Mouse (Mus musculus) skeletal muscle tissue, adult 2 months (tissue): ENCODE results near the gene Prkci.

Source experiments
- DNase-seq: peaks from one replicate; pipeline ENCODE4 v3.0.0-alpha.2; 2012; ENCODE audit warnings: low read depth, low spot score

Gene Prkci

DNA sequence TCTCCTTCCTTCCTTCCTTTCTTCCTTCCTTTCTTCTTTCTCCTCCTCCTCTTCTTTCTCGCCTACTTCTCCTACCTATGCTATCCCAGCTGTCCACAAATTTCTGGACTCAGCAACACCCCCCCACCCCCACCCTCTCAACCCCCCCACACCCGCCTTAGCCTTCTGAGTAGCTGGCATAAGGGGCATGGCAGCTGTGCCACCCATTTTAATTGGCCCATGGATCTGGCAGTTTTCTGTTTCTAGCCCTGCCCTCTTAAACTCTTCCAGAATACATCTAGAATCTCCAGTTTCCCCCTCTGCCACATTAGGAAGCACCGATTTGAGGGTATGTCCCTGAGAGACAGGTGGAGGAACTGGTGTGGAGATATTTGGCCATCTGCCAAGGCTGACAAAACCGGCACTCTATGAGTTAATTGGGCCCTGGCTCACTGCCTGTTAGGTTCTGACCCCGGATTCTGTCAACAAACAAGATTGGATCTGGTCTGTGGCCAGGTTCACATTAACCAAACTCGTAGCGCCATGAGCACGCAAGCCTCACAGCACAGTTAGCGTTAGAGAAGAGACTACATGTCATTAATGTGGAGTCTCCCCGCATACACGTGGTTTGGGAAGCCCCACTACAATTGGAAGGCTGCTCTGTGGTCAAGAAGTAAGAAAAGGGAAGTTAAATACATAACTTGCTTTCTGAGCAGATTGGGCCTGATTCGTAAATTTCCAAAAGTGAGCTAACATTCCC is 88.1 kb downstream of the Prkci start:
- peak; percentile 34 for DNase-seq

DNA sequence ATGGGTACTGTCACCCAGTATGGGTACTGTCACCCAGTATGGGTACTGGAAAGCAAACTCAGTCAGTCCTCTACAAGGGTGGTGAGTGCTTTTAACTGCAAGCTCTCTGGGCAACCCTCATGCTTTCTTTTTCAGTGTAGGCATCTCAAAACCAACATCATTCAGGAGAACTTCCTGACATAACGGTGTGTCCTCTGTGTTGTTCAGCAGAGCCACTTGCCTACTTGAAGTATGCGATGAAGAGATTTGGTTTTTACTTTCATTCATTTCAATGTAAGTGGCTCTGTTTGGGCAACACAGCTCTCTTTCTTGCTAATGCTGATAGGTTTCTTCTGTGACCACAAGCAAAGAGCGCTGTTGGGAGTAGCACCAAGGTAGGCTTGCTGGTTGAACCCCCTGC is 89.5 kb downstream of the Prkci start:
- DNase-seq = no peak

DNA sequence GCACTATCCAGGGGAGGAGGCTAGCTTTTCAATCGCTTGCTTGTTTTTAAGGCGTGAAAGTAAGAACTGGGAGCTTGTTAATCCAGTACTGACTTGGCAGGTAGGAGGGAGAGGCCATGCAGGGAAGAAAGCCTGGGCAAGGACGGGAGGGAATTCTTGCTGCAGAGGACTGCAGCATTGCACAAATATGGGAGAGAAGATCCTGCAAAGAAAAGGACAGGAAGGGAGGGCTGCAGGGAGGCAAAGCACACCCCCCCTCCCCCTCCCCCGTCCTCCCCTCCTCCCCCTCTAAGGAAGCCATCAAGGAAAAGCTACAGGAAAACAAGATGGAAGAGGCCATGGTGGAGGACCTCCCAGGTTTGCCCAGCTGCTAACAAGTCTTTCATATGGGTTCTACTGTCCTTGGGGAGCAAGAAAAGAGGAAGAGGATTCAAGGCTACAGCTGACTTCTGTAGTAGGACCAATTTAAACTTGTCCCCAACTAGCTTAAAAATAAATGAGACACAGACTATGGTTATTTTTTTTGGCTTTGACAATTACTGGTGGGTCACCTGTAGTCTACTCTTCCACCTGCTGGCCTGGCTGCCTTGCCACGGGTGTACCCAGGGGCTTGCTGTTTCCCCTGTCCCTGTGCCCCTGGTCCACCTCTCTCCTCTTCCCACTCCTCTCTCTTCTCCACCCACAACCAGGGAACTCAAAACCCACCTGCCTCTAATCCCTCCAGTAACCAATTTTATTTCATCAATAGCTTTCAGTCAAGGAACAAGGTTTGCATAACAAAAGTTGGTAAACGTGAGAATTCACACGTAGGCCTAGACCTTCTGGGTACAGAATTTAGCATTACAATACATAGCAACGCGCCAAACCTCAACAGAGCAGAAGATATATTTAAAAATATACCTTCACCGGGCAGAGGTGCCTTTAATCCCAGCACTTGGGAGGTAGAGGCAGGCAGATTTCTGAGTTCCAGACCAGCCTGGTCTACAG is 93.5 kb downstream of the Prkci start:
- no peak for DNase-seq

DNA sequence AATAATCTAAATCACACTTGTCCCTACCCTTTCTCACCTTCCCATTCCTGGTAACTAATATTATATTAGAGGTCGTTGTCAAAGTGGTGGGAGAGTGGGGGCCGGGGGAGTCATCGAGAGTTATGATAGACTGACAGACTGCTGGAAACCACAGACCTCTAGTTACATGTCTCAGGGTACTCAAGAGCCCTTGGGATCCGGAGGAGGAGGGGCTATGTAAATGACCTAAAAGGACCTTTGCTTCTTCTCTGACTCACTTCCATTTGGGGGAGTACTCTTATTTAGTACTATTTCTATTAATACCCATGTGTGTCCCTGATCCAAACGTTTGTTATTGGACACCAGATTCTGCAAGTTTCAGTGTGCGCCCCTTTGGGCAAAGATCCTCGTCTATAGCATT is 94.4 kb downstream of the Prkci start:
- no peak for DNase-seq

DNA sequence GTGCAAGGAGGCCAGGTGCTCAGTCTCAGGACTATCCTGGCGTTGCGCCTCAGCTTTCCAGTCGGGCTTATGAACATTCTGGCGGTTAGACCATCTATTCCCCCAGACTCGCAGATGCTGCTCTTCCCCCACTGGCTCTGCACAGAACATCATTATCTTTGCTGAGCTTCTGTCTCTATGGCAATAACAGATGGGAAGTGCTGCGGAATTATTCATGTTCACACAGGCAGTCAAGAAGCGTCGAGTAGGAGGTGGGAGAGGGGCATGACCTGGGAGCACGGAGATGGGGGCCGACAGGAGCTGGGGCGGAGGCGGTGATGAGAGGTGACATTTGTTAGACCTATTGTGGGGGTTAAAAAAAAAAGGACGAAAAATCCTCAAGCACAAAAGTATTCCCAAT is 97.6 kb downstream of the Prkci start:
- peak; percentile 17 for DNase-seq

DNA sequence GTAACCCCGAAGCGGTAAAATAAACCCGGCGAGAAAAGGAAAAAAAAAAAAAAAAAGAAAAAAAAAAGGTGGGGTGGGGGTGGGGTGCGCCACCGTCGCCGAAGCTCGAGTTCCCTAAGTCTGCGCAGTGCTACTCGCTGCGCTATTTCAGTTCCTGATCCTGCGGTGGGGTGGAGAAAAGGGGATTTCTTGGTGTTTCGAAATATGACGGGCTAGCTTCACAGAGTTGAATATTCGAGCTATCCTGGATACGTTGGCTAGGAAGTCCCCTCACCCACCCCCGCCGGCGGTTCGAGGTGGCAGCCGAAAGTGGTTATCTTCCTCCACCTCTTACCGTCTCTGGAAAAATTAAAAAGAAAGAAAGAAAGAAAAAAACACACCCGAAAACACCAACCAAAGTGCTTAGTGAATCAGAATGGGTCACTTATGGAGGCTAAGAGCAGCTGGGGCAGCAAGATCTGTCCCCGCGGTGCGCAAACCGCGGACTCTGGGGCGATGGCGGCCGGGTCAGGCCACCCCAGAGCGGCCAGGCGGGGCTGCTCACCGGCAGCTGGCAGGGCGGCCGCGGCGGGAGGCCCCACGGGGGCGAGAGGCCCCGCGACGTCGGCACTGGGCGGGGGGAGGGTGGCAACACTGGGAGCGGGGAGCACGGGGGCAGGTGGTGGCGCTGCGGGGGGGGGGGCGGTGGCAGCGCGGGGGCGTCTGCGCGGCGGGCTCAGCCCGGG is 98.2 kb downstream of the Prkci start:
- DNase-seq = peak; percentile 76

DNA sequence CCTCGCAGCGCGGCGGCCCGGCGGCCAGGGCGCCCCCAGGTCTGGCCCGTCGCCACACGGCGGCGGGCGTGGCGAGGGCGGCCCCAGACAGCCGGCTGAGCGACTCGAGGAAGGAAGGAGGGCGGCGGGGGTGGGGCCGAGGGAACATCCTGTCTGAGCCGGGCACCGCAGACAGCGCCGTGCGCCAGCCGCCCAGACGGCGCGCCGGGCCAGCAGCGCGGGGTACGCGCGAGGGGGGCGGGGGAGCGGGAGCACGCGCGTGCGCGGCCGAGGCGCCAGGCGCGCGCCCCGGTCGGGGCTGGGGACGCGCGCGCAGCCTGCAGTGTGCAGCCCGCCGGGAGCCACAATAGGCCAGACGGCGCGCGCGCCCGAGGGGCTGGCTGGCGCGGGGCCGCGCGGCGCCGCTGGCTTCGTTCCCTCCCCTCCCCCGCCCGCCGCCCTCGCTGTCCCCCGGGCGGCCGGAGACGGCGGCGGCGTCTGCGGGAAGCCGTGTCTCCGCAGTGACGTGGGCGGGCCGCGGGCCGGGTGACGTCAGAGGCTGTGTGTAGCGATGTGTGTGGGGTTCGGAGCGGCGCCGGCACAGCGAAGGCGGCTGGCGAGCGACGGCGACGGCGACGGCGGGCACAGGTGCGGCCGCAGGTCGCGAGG is 99.1 kb downstream of the Prkci start, which contains the start of gene Skil:
Gene Skil, plus strand, starts transcription at position 528 of the 648 bp plus-strand sequence.
- peak; percentile 96 for DNase-seq

DNA sequence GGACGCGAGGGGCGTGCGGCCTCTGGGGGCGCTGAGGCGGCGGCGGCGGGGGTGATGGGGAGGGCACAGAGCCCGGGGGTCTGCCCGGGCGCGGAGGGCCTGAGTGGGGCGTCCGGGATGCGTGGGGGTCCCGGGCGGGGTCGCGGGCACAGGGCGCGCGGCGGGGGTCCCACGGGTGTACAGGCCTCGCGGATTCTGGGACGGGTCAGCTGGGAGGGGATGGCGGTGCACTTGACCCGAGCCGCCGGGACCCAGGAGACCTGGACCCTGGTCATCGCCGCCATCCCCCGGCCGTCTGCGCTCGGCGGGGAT is 99.6 kb downstream of the Prkci start:
- DNase-seq = peak; percentile 12

DNA sequence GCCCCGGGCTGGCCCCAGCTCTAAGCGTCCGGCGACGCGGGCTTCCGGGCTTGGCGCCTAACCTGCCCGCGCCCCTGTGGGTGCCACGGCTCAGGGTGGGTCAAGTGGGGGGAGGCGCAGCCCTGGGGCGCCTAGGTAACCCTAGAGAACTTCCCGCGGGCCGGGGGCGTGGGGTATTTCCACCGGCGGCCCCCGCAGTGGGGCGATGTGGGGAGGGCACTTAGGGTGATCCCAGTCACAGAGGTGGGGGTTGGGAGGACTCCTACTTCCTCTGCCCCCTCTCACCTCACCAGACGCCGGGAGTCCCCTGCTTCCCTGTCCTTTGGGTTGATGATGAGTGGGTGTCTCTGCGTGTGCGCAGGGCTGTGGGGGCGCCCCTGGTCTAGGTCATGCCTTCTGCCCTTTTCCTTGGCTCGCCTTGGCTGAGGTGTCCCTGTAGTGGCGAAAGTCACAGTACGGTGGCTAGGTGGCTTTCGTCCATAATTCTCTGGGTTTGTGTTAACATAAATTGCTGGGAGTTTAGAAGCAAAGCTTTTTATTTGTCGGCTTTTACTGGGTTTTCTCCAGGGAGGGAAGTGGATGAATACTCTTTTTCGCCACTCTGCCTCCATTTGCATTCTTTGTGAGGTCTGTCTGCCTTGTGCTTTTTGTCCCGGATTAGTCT is 100.1 kb downstream of the Prkci start:
- peak; percentile 24 for DNase-seq

DNA sequence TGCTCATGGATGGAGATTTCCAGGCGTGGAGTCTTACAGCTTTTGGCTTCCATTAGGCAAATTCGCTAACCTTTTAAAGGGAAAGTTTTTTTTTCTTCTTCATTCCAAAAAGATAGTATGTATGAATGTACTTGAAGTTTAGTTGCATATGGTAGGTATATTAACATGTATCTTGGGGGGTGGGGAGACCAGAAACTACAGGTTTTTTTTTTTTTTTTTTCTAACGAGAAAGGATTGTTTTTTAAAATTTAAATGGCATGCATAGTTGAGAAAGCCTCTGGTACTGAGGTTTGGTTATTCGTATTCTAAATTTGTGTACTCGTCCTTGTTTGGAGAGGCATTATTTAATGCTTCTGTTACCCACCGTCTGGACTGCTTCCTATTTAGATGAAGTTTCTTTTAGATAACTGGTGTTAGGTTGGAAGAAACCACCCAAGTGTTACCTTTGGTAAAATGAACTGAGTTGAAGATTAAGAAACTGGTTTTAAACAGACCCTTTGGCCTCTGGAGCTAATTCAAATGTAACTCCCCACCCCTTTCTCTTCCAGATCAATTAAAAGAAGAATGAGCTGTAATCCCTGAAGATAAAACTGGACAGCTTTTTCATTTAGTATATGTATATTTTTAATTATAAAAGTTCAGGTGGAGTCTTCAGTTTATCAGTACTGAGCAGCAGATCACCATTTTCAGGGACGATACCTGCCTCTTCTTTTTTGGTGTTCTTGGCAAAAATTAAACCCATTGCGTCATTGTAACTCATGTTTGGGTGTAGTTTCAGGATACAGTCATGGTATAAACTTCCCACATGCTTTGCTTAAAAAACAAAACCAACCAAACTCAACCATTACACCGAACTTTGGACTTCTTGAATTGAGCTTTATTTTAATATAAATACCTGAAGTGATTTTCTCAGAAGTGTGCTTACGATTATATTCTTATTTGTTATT is 100.9 kb downstream of the Prkci start:
- DNase-seq = no peak

DNA sequence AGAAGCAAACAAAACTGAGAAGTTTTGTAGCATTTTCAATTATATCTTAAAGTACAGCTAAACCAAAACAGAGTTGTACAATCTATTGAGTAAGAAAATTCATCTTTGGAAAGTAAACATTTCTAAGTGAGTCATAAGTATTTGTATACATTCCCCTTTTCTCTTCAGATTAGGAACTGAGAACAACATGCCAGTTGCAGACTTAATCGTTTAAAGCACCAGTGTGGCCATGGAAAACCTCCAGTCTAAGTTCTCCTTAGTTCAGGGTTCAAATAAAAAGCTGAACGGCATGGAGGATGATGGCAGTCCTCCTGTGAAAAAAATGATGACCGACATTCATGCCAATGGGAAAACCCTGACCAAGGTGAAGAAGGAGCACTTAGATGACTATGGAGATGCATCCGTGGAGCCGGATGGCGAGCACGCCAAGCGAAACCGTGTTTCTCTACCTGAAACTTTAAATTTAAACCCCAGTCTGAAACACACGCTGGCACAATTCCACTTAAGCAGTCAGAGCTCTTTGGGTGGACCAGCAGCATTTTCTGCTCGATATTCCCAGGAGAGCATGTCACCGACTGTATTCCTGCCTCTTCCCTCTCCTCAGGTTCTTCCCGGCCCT is 101.7 kb downstream of the Prkci start:
- no peak for DNase-seq

DNA sequence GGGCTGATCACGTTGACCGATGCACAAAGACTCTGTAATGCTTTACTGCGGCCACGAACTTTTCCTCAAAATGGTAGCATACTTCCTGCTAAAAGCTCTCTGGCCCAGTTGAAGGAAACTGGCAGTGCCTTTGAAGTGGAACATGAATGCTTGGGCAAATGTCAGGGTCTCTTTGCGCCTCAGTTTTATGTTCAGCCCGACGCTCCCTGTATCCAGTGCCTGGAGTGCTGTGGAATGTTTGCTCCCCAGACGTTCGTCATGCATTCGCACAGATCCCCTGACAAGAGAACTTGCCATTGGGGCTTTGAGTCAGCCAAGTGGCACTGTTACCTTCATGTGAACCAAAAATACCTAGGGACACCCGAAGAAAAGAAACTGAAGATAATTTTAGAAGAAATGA is 102.4 kb downstream of the Prkci start:
- DNase-seq = no peak

DNA sequence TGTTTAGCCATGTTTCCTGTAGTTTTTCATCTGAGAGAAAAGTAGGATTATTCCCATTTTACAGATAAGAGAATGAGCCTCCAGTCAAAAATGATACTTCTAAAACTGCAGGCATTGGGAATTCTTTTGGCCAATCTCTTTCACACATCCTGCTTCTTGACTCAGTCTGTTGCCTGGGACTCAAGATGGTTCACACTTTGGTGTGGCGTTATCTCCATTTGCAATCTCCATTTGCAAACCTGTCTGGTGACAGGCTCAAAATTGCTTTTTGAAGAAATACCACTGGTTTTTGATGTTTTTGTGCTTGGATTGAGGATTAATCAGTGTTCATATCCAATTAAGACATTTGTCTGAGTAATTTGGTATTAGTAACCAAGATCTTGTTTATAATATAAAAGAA is 103.0 kb downstream of the Prkci start:
- DNase-seq = no peak

DNA sequence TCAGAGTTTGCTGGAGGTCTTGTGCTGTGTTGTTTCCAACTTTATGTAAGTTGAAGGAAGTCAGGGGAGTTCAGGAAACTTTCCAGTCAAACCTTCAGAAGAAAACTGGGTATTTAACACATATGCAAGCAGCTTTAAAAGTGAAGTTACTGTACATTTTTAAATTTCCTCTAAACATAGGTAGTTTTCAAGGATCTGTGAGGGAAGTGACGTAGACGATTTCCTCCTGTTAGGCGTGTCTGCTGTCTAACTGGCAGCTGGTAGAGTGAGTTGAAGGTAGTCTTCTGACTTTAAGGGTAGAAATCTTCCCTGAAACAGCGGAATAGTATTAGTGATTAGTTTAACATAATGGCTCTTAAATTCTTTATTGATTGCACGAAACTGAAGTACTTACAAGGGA is 104.5 kb downstream of the Prkci start:
- no peak for DNase-seq

DNA sequence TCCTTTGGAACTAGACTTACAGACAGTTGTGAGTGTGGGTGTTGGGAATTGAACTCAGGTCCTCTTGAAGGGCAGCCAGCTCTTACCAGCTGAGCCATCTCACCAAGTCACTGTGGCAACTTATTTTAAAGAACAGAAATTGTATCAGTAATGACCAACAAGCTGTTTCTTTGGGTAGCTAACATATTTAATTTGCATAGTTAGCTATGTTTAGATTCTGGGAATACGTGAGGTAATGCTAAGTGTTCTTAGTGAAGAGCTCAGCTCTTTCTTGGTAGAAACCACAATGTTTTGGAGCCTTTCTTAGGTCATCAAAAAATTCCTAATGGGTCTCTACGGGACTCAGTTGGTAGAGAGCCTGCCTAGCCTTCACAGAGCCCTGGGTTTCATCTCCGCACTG is 105.3 kb downstream of the Prkci start:
- no peak for DNase-seq
